In the genomic region with DNA sequence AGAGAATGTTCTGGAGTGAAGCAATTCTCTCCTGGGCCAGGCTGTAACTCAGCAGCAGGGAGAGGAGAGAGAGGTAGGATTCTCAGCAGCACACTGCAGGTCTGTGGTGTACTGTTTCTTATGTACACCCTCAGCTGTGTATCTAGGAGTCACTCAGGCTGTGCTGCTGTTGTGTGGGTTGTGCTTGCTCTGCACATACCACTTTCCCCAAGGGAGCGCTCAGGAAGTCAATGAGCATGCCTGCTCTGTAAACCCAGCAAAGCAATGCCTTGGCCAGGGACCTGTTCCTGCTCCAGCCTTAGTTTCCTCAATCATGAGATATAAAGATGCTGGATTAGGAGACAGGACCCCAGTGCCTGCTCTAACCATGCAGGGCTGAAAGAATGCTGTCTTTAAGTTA, we compare ENCODE assay signal across 15 mouse cellular contexts. TPM values are rescaled to one million over a fixed set of nuclear protein-coding genes. Genes with fewer than 3 reads are reported as not detected.
DNase-seq lines count a peak whose midpoint lies in the region; ATAC-seq and TF ChIP-seq lines count a peak whose summit lies in the region.
"Had no signal": no experiment of that assay in that cellular context is flagged by ENCODE, and none has a peak within 500 bp of the region (broad histone marks: within the 10 kb centered on the region; RNA-seq: fewer than 3 reads in every experiment).

No protein-coding gene starts in this region.

- no peak for DNase-seq in kidney, adult 8-10 months
- DNase-seq in embryo, embryonic 10.5 days (ENCODE audit: low spot score): peak; percentile 38
- peak; percentile 59 for DNase-seq in forelimb bud, embryonic 11.5 days (ENCODE audit: low read depth, low spot score)
- no peak for DNase-seq in gastrocnemius, adult 2 months
- no peak for DNase-seq in thymus, postnatal 36 days
- DNase-seq: cerebellum, postnatal 25 days; liver; lung, adult 2 months; midbrain, embryonic 14.5 days had no signal

- intact Hi-C loops in gastrocnemius, adult 2 months (cut with DNase I): no loop called here

- TF ChIP-seq CTCF in gastrocnemius, adult 2 months (IDR thresholded peaks at IDR 0.05): no peak

- H3K9me3 ChIP-seq in kidney, embryonic 14.5 days (ENCODE audit: control insufficient read depth, low read length): no peaks in the 10 kb centered on the region
- H3K9me3 ChIP-seq in limb, embryonic 13.5 days: no peaks in the 10 kb centered on the region
- H3K9me3 ChIP-seq: forebrain, embryonic 13.5 days had no signal

- no peaks in the 10 kb centered on the region for H3K27me3 ChIP-seq in kidney, embryonic 14.5 days (ENCODE audit: control insufficient read depth, insufficient read depth, low read length)
- peaks cover 40% of the 10 kb centered on the region for H3K27me3 ChIP-seq in limb, embryonic 13.5 days
- H3K27me3 ChIP-seq: CH12.LX; forebrain, embryonic 13.5 days had no signal

- no peak overlapping the region for H3K4me2 ChIP-seq in kidney, embryonic 14.5 days (replicated peaks; ENCODE audit: low read depth, low read length)
- H3K4me2 ChIP-seq in limb, embryonic 13.5 days (replicated peaks): no peak overlapping the region
- H3K4me2 ChIP-seq: forebrain, embryonic 13.5 days had no signal

- H3K27ac ChIP-seq in kidney, embryonic 14.5 days (ENCODE audit: low read depth, low read length): 0 out of 2 replicates have a peak overlapping the region, but pooled peaks have one; percentile 14
- peak overlapping the region; percentile 22; the same call in 1 of the 2 replicates for H3K27ac ChIP-seq in limb, embryonic 13.5 days
- H3K27ac ChIP-seq in gastrocnemius, adult 2 months: no peak overlapping the region
- H3K27ac ChIP-seq: forebrain, embryonic 13.5 days; macrophage had no signal

- no peak overlapping the region for H3K4me3 ChIP-seq in kidney, embryonic 14.5 days (ENCODE audit: low read length)
- H3K4me3 ChIP-seq in limb, embryonic 13.5 days: no peak overlapping the region
- no peak overlapping the region for H3K4me3 ChIP-seq in gastrocnemius, adult 2 months
- H3K4me3 ChIP-seq: forebrain, embryonic 13.5 days had no signal

- whole genome bisulfite sequencing in kidney, embryonic 14.5 days: 79% methylated on average over 1 of the region's 1 CpGs
- 70% methylated on average over 1 of the region's 1 CpGs for WGBS in limb, embryonic 13.5 days

- no peaks in the 10 kb centered on the region for H3K36me3 ChIP-seq in kidney, embryonic 14.5 days (ENCODE audit: control insufficient read depth, insufficient read depth, low read length)
- no peaks in the 10 kb centered on the region for H3K36me3 ChIP-seq in limb, embryonic 13.5 days

- ATAC-seq in kidney, embryonic 14.5 days (ENCODE audit: low FRiP score, low TSS enrichment): no peak; the same call in 1 of the 2 replicates
- ATAC-seq in limb, embryonic 13.5 days (ENCODE audit: low FRiP score, low read depth): peak; percentile 78; the same call in 1 of the 2 replicates
- ATAC-seq: activated CD4-positive, CD25-positive, alpha-beta regulatory T cell, adult 4 months; forebrain, embryonic 13.5 days had no signal

- H3K9ac ChIP-seq in kidney, embryonic 14.5 days (ENCODE audit: low read depth, low read length): no peak overlapping the region
- H3K9ac ChIP-seq in limb, embryonic 13.5 days: no peak overlapping the region
- H3K9ac ChIP-seq: forebrain, embryonic 13.5 days had no signal

- H3K4me1 ChIP-seq in kidney, embryonic 14.5 days (ENCODE audit: control insufficient read depth, insufficient read depth, low read length): peaks cover 28% of the 10 kb centered on the region
- peaks cover 40% of the 10 kb centered on the region for H3K4me1 ChIP-seq in limb, embryonic 13.5 days

RNA-seq across cellular contexts. Expression of gene Thap12, which starts 25.1 kb away (rescaled TPM):
- polyA plus RNA-seq in kidney, embryonic 14.5 days (2014; fragmentation: Nextera tagmentation; extraction: Ambion mirVana): 50.3 and 81.3 TPM in 2 replicates
- 69.9 and 73.9 TPM in 2 replicates for polyA plus RNA-seq in limb, embryonic 13.5 days (2015; fragmentation: Nextera tagmentation; extraction: Ambion mirVana)
- total RNA-seq in gastrocnemius, adult 2 months (2021): 100 to 1,000 TPM; 118 to 136 TPM

Comparison
In these comparisons a context has a peak if more than half of its experiments do, and no peak if none do; other contexts are left out.
1. DNase-seq: peak in embryo, embryonic 10.5 days (single experiment) and forelimb bud, embryonic 11.5 days (single experiment); none in kidney, adult 8-10 months (0 of 2), gastrocnemius, adult 2 months (single experiment) and thymus, postnatal 36 days (0 of 2).